Mouse (Mus musculus) MEL (cell line): ENCODE measurements around the gene Lrrfip1. TPM values are rescaled to one million over a fixed set of nuclear protein-coding genes. Genes with fewer than 3 reads are reported as not detected.

Experiments used
- DNase-seq: peaks from one replicate; pipeline ENCODE4 v3.0.0; 2011; ENCODE audit warnings: low read depth, low spot score
- H3K27ac ChIP-seq: 2 replicates; pipeline ENCODE4 v1.5.1; 2012; ENCODE audit warnings: low read depth, mild to moderate bottlenecking, control low read depth, low read length, moderate library complexity; ENCODE audit not compliant: control insufficient read depth
- H3K27me3 ChIP-seq, 2 experiments: fragments of 150-350 bp in 1 of 2; sonication (generic) in 1 of 2; 2 replicates each; pipeline ENCODE4 v1.6.1; 2012; ENCODE audit warnings: low read length in 2 of 2, mild to moderate bottlenecking in 2 of 2, improper control_type of control experiment in 1 of 2, moderate library complexity in 1 of 2; ENCODE audit not compliant: insufficient read depth in 2 of 2, control insufficient read depth in 1 of 2
- H3K36me3 ChIP-seq, 2 experiments: 2 replicates each; pipeline ENCODE4 v1.6.1; 2012 to 2014; ENCODE audit warnings: low read length in 2 of 2, improper control_type of control experiment in 1 of 2, inconsistent platforms in 1 of 2, mild to moderate bottlenecking in 1 of 2; ENCODE audit not compliant: insufficient read depth in 2 of 2, control insufficient read depth in 1 of 2
- H3K4me1 ChIP-seq, 2 experiments: fragments of 150-350 bp in 1 of 2; sonication (generic) in 1 of 2; 2 replicates each; pipeline ENCODE4 v1.6.1; 2012; ENCODE audit warnings: low read length in 2 of 2, improper control_type of control experiment in 1 of 2, mild to moderate bottlenecking in 1 of 2; ENCODE audit not compliant: insufficient read depth in 2 of 2, control insufficient read depth in 1 of 2
- H3K4me3 ChIP-seq, 2 experiments: fragments of 150-350 bp in 1 of 2; sonication (generic) in 1 of 2; 2 replicates each; pipeline ENCODE4 v1.5.1; 2012; ENCODE audit warnings: low read depth in 2 of 2, low read length in 2 of 2, mild to moderate bottlenecking in 2 of 2, moderate library complexity in 2 of 2, control low read depth in 1 of 2, improper control_type of control experiment in 1 of 2; ENCODE audit not compliant: control insufficient read depth in 1 of 2, insufficient read depth in 1 of 2
- H3K79me2 ChIP-seq: 2 replicates; pipeline ENCODE4 v1.6.1; 2012; ENCODE audit warnings: mild to moderate bottlenecking, low read length, moderate library complexity; ENCODE audit not compliant: control insufficient read depth, poor library complexity, insufficient read depth
- H3K9ac ChIP-seq: 2 replicates; pipeline ENCODE4 v1.6.1; 2012; ENCODE audit warnings: low read depth, mild to moderate bottlenecking, control low read depth, low read length, moderate library complexity; ENCODE audit not compliant: control insufficient read depth, poor library complexity, severe bottlenecking
- H3K9me3 ChIP-seq: fragments of 150-350 bp; sonication (generic); replicated peaks from 2 replicates; pipeline ENCODE4 v1.6.1; 2012; ENCODE audit warnings: mild to moderate bottlenecking, low read length, improper control_type of control experiment, moderate library complexity; ENCODE audit not compliant: insufficient read depth
- BHLHE40 ChIP-seq: IDR thresholded peaks from 2 replicates; pipeline ENCODE4 v1.6.1; 2012; ENCODE audit warnings: low read depth, mild to moderate bottlenecking, inconsistent platforms, low read length, improper control_type of control experiment, borderline replicate concordance
- CHD1 ChIP-seq: IDR thresholded peaks from 2 replicates; pipeline ENCODE4 v1.6.1; 2012; ENCODE audit warnings: low read depth, mild to moderate bottlenecking, inconsistent platforms, low read length, improper control_type of control experiment
- CTCF ChIP-seq, 3 experiments: IDR thresholded peaks in 2 of 3; conservative IDR thresholded peaks in 1 of 3; 2 replicates each; pipeline ENCODE4 v1.5.1; 2011 to 2012; ENCODE audit warnings: low read length in 3 of 3, low read depth in 2 of 3, mild to moderate bottlenecking in 2 of 3, improper control_type of control experiment in 1 of 3, inconsistent platforms in 1 of 3, mixed read lengths in 1 of 3, moderate library complexity in 1 of 3; ENCODE audit not compliant: control insufficient read depth in 1 of 3, insufficient read depth in 1 of 3, poor library complexity in 1 of 3, severe bottlenecking in 1 of 3
- ELF1 ChIP-seq: IDR thresholded peaks from 2 replicates; pipeline ENCODE4 v1.6.1; 2014; ENCODE audit warnings: low read depth, mild to moderate bottlenecking, inconsistent platforms, low read length, improper control_type of control experiment, moderate library complexity
- GABPA ChIP-seq: IDR thresholded peaks from 2 replicates; pipeline ENCODE4 v1.6.1; 2012; ENCODE audit warnings: low read depth, mild to moderate bottlenecking, inconsistent platforms, low read length, improper control_type of control experiment, moderate library complexity
- GATA1 ChIP-seq: IDR thresholded peaks from 2 replicates; pipeline ENCODE4 v1.6.1; 2011; ENCODE audit warnings: low read depth, low read length, improper control_type of control experiment
- HCFC1 ChIP-seq: IDR thresholded peaks from 2 replicates; pipeline ENCODE4 v1.6.1; 2012; ENCODE audit warnings: low read depth, mild to moderate bottlenecking, inconsistent platforms, low read length, improper control_type of control experiment, moderate library complexity
- KAT2A ChIP-seq: conservative IDR thresholded peaks from 2 replicates; pipeline ENCODE4 v1.6.1; 2012; ENCODE audit warnings: low read depth, low read length, improper control_type of control experiment, inconsistent platforms
- MAFK ChIP-seq: IDR thresholded peaks from 2 replicates; pipeline ENCODE4 v1.6.1; 2011; ENCODE audit warnings: low read depth, mild to moderate bottlenecking, low read length, improper control_type of control experiment, borderline replicate concordance
- MAZ ChIP-seq: IDR thresholded peaks from 2 replicates; pipeline ENCODE4 v1.6.1; 2012; ENCODE audit warnings: low read depth, mild to moderate bottlenecking, inconsistent platforms, low read length, improper control_type of control experiment
- MXI1 ChIP-seq: IDR thresholded peaks from 2 replicates; pipeline ENCODE4 v1.6.1; 2011; ENCODE audit warnings: mild to moderate bottlenecking, low read depth, low read length, improper control_type of control experiment
- MYB ChIP-seq: IDR thresholded peaks from 2 replicates; pipeline ENCODE4 v1.6.1; 2011; ENCODE audit warnings: mild to moderate bottlenecking, low read depth, low read length, improper control_type of control experiment
- MYC ChIP-seq: IDR thresholded peaks from 2 replicates; pipeline ENCODE4 v1.6.1; 2011; ENCODE audit warnings: low read depth, mild to moderate bottlenecking, low read length, improper control_type of control experiment, moderate library complexity
- NRF1 ChIP-seq: IDR thresholded peaks from 2 replicates; pipeline ENCODE4 v1.6.1; 2014; ENCODE audit warnings: low read depth, mild to moderate bottlenecking, inconsistent platforms, low read length, improper control_type of control experiment, moderate library complexity; ENCODE audit not compliant: poor library complexity, insufficient read depth, severe bottlenecking
- POLR2AphosphoS5 ChIP-seq: IDR thresholded peaks from 2 replicates; pipeline ENCODE4 v1.6.1; 2012; ENCODE audit warnings: low read depth, borderline replicate concordance, mild to moderate bottlenecking, inconsistent platforms, low read length, moderate library complexity, mixed read lengths
- RAD21 ChIP-seq: IDR thresholded peaks from 2 replicates; pipeline ENCODE4 v1.6.1; 2011; ENCODE audit warnings: mild to moderate bottlenecking, low read depth, low read length, improper control_type of control experiment
- RCOR1 ChIP-seq: IDR thresholded peaks from 2 replicates; pipeline ENCODE4 v1.6.1; 2012; ENCODE audit warnings: low read depth, mild to moderate bottlenecking, inconsistent platforms, low read length, improper control_type of control experiment
- SIN3A ChIP-seq: IDR thresholded peaks from 2 replicates; pipeline ENCODE4 v1.6.1; 2012; ENCODE audit warnings: low read length, improper control_type of control experiment, inconsistent platforms
- TBP ChIP-seq: IDR thresholded peaks from 2 replicates; pipeline ENCODE4 v1.8.0; 2011; ENCODE audit warnings: low read depth, low read length, improper control_type of control experiment
- TCF12 ChIP-seq: IDR thresholded peaks from 2 replicates; pipeline ENCODE4 v1.6.1; 2014; ENCODE audit warnings: low read depth, mild to moderate bottlenecking, inconsistent platforms, low read length, improper control_type of control experiment, moderate library complexity
- USF1 ChIP-seq: IDR thresholded peaks from 2 replicates; pipeline ENCODE4 v1.6.1; 2014; ENCODE audit warnings: low read depth, mild to moderate bottlenecking, inconsistent platforms, low read length, improper control_type of control experiment, moderate library complexity
- USF2 ChIP-seq, 2 experiments: IDR thresholded peaks; 2 replicates each; pipeline ENCODE4 v1.6.1; 2011 to 2012; ENCODE audit warnings: improper control_type of control experiment in 2 of 2, low read length in 2 of 2, borderline replicate concordance in 1 of 2, inconsistent platforms in 1 of 2, low read depth in 1 of 2, mild to moderate bottlenecking in 1 of 2; ENCODE audit not compliant: insufficient read depth in 1 of 2
- ZKSCAN1 ChIP-seq: IDR thresholded peaks from 2 replicates; pipeline ENCODE4 v1.6.1; 2012; ENCODE audit warnings: low read depth, mild to moderate bottlenecking, inconsistent platforms, low read length, improper control_type of control experiment, moderate library complexity
- ZNF384 ChIP-seq: IDR thresholded peaks from 2 replicates; pipeline ENCODE4 v1.6.1; 2012; ENCODE audit warnings: low read depth, mild to moderate bottlenecking, inconsistent platforms, low read length, improper control_type of control experiment
- polyA plus RNA-seq, 2 experiments: library from polyadenylated mRNA; stranded (reverse) in 1 of 2; unstranded in 1 of 2; fragments of >175 nt in 1 of 2; fragments of >200 nt in 1 of 2; gene quantifications; 2 replicates each; pipeline versions ENCODE4 v1.2.1 to v1.2.4; 2012; ENCODE audit warnings: low replicate concordance in 2 of 2, low read depth in 1 of 2; ENCODE audit not compliant: insufficient read length in 2 of 2, insufficient read depth in 1 of 2, missing spikeins in 1 of 2
- total RNA-seq: library from RNA; depleted of rRNA; stranded (reverse); fragments of 300-350 nt; gene quantifications from 2 replicates; pipeline ENCODE4 v1.2.3, GENCODE M21; 2012

The Lrrfip1 gene
- total and polyA plus RNA-seq, 3 experiments = 12.9 to 15.4 TPM; not detected in 1

GRCm38 (mm10) chr1:91024464-91024863, 25.9 kb downstream of the Lrrfip1 start:
- Histone ChIP-seq H3K9me3 (no peaks in the 10 kb centered on the region), H3K27ac (no peak overlapping the region), H3K79me2 (no peaks in the 10 kb centered on the region), H3K4me1 (peaks cover 0 to 2% of the 10 kb centered on the region in 2 experiments; a peak in 1 of 4 replicates), H3K4me3 (no peak overlapping the region), H3K27me3 (no peaks in the 10 kb centered on the region), H3K36me3 (no peaks in the 10 kb centered on the region; a peak in 1 of 4 replicates), H3K9ac (no peak overlapping the region)
- no peak for DNase-seq
- no peak for TF ChIP-seq MXI1
- no peak for TF ChIP-seq GATA1
- TF ChIP-seq MAZ = no peak
- TF ChIP-seq ZKSCAN1 = no peak
- no peak for TF ChIP-seq ZNF384
- TF ChIP-seq BHLHE40 = no peak
- no peak for TF ChIP-seq POLR2AphosphoS5
- no peak for TF ChIP-seq MYC
- no peak for TF ChIP-seq KAT2A
- TF ChIP-seq TBP = no peak
- TF ChIP-seq HCFC1 = no peak
- no peak for TF ChIP-seq ELF1
- TF ChIP-seq MAFK = no peak
- no peak for TF ChIP-seq CHD1
- no peak for TF ChIP-seq CTCF (IDR thresholded peaks at IDR 0.05 in 2 of 3, conservative IDR thresholded peaks at IDR 0.05 in 1 of 3; ENCODE audit: control insufficient read depth in 1 of 3, insufficient read depth in 1 of 3, low read depth in 2 of 3, low read length in 3 of 3, poor library complexity in 1 of 3, severe bottlenecking in 1 of 3)
- no peak for TF ChIP-seq RAD21
- TF ChIP-seq RCOR1 = no peak
- no peak for TF ChIP-seq GABPA
- no peak for TF ChIP-seq USF2 (IDR thresholded peaks at IDR 0.05; ENCODE audit: borderline replicate concordance in 1 of 2, insufficient read depth in 1 of 2, low read depth in 1 of 2, low read length in 2 of 2)
- no peak for TF ChIP-seq TCF12

- H3K9ac ChIP-seq = no peak overlapping the region
Observed at GRCm38 (mm10) chr1:91026945-91027344, 28.4 kb downstream of the Lrrfip1 start.

More at GRCm38 (mm10) chr1:91026945-91027344, 28.4 kb downstream of the Lrrfip1 start:
- H3K36me3 ChIP-seq = no peaks in the 10 kb centered on the region; a peak in 1 of 4 replicates
- no peak overlapping the region for H3K4me3 ChIP-seq
- no peak overlapping the region for H3K27ac ChIP-seq
- H3K79me2 ChIP-seq = no peaks in the 10 kb centered on the region
- TF ChIP-seq HCFC1 (0 out of 2 replicates have a peak, but pooled peaks have one; percentile 22), RAD21 (no peak), ELF1 (0 out of 2 replicates have a peak, but pooled peaks have one; percentile 39), MYB (no peak), USF1 (peak; percentile 66), MXI1 (no peak), SIN3A (no peak), NRF1 (no peak)
- no peaks in the 10 kb centered on the region for H3K9me3 ChIP-seq
- no peaks in the 10 kb centered on the region for H3K4me1 ChIP-seq
- H3K27me3 ChIP-seq = no peaks in the 10 kb centered on the region
- DNase-seq = peak; percentile 24
